ENCODE assay signal across 11 mouse cellular contexts in genomic region chr8:49461724-49462473, GRCm38 (mm10).
DNase-seq lines count a peak whose midpoint lies in the region; ATAC-seq and TF ChIP-seq lines count a peak whose summit lies in the region.
"Had no signal": no experiment of that assay in that cellular context is flagged by ENCODE, and none has a peak within 500 bp of the region (broad histone marks: within the 10 kb centered on the region; RNA-seq: fewer than 3 reads in every experiment).

No protein-coding gene starts in this region.

- no peak overlapping the region for H3K9ac ChIP-seq in embryonic facial prominence, embryonic 12.5 days
- H3K9ac ChIP-seq in hindbrain, embryonic 14.5 days: peak overlapping the region; percentile 24; the same call in 1 of the 2 replicates
- no peak overlapping the region for H3K9ac ChIP-seq in midbrain, embryonic 15.5 days

- WGBS in embryonic facial prominence, embryonic 12.5 days: 45% methylated on average over 16 of the region's 16 CpGs
- 15% methylated on average over 16 of the region's 16 CpGs for WGBS in hindbrain, embryonic 14.5 days
- 12% methylated on average over 16 of the region's 16 CpGs for WGBS in midbrain, embryonic 15.5 days

- H3K36me3 ChIP-seq in embryonic facial prominence, embryonic 12.5 days: no peaks in the 10 kb centered on the region
- no peaks in the 10 kb centered on the region for H3K36me3 ChIP-seq in hindbrain, embryonic 14.5 days (replicated peaks; ENCODE audit: control insufficient read depth, insufficient read depth)
- no peaks in the 10 kb centered on the region for H3K36me3 ChIP-seq in midbrain, embryonic 15.5 days (replicated peaks)
- H3K36me3 ChIP-seq: G1E had no signal

- H3K27me3 ChIP-seq in embryonic facial prominence, embryonic 12.5 days: 0 out of 2 replicates have a peak, but pooled peaks cover 4% of the 10 kb centered on the region
- H3K27me3 ChIP-seq in hindbrain, embryonic 14.5 days (ENCODE audit: control insufficient read depth, insufficient read depth, low read length): no peaks in the 10 kb centered on the region
- H3K27me3 ChIP-seq in midbrain, embryonic 15.5 days (replicated peaks): no peaks in the 10 kb centered on the region

- intact Hi-C loops in gastrocnemius, postnatal 14 days (cut with DNase I; ENCODE audit: low total_unique reads): no loop called here

- H3K9me3 ChIP-seq in embryonic facial prominence, embryonic 12.5 days: no peaks in the 10 kb centered on the region
- H3K9me3 ChIP-seq in hindbrain, embryonic 14.5 days (ENCODE audit: control insufficient read depth, low read length): no peaks in the 10 kb centered on the region
- no peaks in the 10 kb centered on the region for H3K9me3 ChIP-seq in midbrain, embryonic 15.5 days

- no peak for TF ChIP-seq POLR2A in brain, embryonic 14.5 days (IDR thresholded peaks at IDR 0.05; ENCODE audit: borderline replicate concordance, extremely low read depth, insufficient read depth, insufficient read length, poor library complexity, severe bottlenecking)

- peak; percentile 94 for DNase-seq in brain, embryonic 14.5 days (ENCODE audit: low read depth)
- peak; percentile 56 for DNase-seq in hindbrain, embryonic 14.5 days (ENCODE audit: low spot score)
- no peak for DNase-seq in testis, postnatal 14 days (ENCODE audit: low spot score)
- DNase-seq in heart, adult 11 months: no peak
- DNase-seq in urinary bladder, adult 18-20 months (ENCODE audit: low spot score in 2 of 2): no peak
- no peak for DNase-seq in gastrocnemius, postnatal 14 days
- DNase-seq: adrenal gland, postnatal 14 days; cerebellum, adult 9-11 months had no signal

- ATAC-seq in embryonic facial prominence, embryonic 12.5 days (ENCODE audit: insufficient number of reproducible peaks, insufficient read depth, low FRiP score, low TSS enrichment): peak; percentile 47
- peak; percentile 68 for ATAC-seq in hindbrain, embryonic 14.5 days (ENCODE audit: low FRiP score)
- peak; percentile 92 for ATAC-seq in midbrain, embryonic 15.5 days (replicated peaks)

- peak overlapping the region; percentile 29 for H3K4me2 ChIP-seq in embryonic facial prominence, embryonic 12.5 days (replicated peaks)
- peak overlapping the region; percentile 35 for H3K4me2 ChIP-seq in hindbrain, embryonic 14.5 days (replicated peaks)
- H3K4me2 ChIP-seq in midbrain, embryonic 15.5 days: peak overlapping the region; percentile 40

- H3K4me1 ChIP-seq in embryonic facial prominence, embryonic 12.5 days: peaks cover 4% of the 10 kb centered on the region
- H3K4me1 ChIP-seq in hindbrain, embryonic 14.5 days (replicated peaks; ENCODE audit: control insufficient read depth, insufficient read depth, low read length): peaks cover 11% of the 10 kb centered on the region
- peaks cover 13% of the 10 kb centered on the region for H3K4me1 ChIP-seq in midbrain, embryonic 15.5 days

- no peak overlapping the region for H3K27ac ChIP-seq in embryonic facial prominence, embryonic 12.5 days
- H3K27ac ChIP-seq in hindbrain, embryonic 14.5 days: peak overlapping the region; percentile 63
- peak overlapping the region; percentile 81 for H3K27ac ChIP-seq in midbrain, embryonic 15.5 days

- no peak for TF ChIP-seq CTCF in brain, embryonic 14.5 days (IDR thresholded peaks at IDR 0.05; ENCODE audit: borderline replicate concordance, extremely low read depth, insufficient read depth, insufficient read length)

- no peak overlapping the region for H3K4me3 ChIP-seq in embryonic facial prominence, embryonic 12.5 days
- H3K4me3 ChIP-seq in hindbrain, embryonic 14.5 days (replicated peaks; ENCODE audit: low read length): no peak overlapping the region
- H3K4me3 ChIP-seq in midbrain, embryonic 15.5 days: peak overlapping the region; percentile 19

Comparison
In these comparisons a context has a peak if more than half of its experiments do, and no peak if none do; other contexts are left out.
1. DNase-seq: peak in brain, embryonic 14.5 days (single experiment) and hindbrain, embryonic 14.5 days (single experiment); none in testis, postnatal 14 days (single experiment), heart, adult 11 months (single experiment), urinary bladder, adult 18-20 months (0 of 2) and gastrocnemius, postnatal 14 days (single experiment).
2. Peak in every context shown above with its lines, with median percentiles within 50 percentile points of each other: ATAC-seq and H3K4me2 ChIP-seq.